Mouse (Mus musculus): ENCODE data around the gene Kcnj10. TPM values are rescaled to one million over a fixed set of nuclear protein-coding genes. Genes with fewer than 3 reads are reported as not detected.
A peak's percentile ranks its signal among the peaks of the same experiment; 100 is the strongest.

Gene Kcnj10
- polyA plus RNA-seq, 1 experiment from 2014 or later = 0.28 TPM

GRCm38 (mm10) chr1:172344820-172345219 lies 3.8 kb downstream of the Kcnj10 start:
- H3K27me3 ChIP-seq (replicated peaks; ENCODE audit: control insufficient read depth, insufficient read depth, low read length) = peaks cover 20% of the 10 kb centered on the region
- no peak overlapping the region for H3K4me2 ChIP-seq (ENCODE audit: low read depth, low read length)

GRCm38 (mm10) chr1:172346707-172347106 lies 5.7 kb downstream of the Kcnj10 start:
- no peak overlapping the region for H3K4me2 ChIP-seq (ENCODE audit: low read depth, low read length)
- 78% methylated on average over 10 of the region's 10 CpGs for WGBS
- H3K27ac ChIP-seq (replicated peaks; ENCODE audit: low read depth, low read length) = no peak overlapping the region
- H3K9me3 ChIP-seq (ENCODE audit: control insufficient read depth, low read length) = no peaks in the 10 kb centered on the region
- H3K36me3 ChIP-seq (ENCODE audit: control insufficient read depth, insufficient read depth, low read length) = no peaks in the 10 kb centered on the region
- no peak for ATAC-seq (ENCODE audit: low read depth)
- H3K4me1 ChIP-seq (ENCODE audit: control insufficient read depth, insufficient read depth, low read length) = peaks cover 3% of the 10 kb centered on the region; the same call in 1 of the 2 replicates
- H3K9ac ChIP-seq (ENCODE audit: low read depth, low read length) = no peak overlapping the region
- H3K4me3 ChIP-seq (ENCODE audit: low read depth, low read length) = no peak overlapping the region
- H3K27me3 ChIP-seq (replicated peaks; ENCODE audit: control insufficient read depth, insufficient read depth, low read length) = peaks cover 18% of the 10 kb centered on the region
- DNase-seq (ENCODE audit: low spot score) = no peak

More at GRCm38 (mm10) chr1:172344820-172345219, 3.8 kb downstream of the Kcnj10 start:
- no peak overlapping the region for H3K27ac ChIP-seq (replicated peaks; ENCODE audit: low read depth, low read length)
- DNase-seq (ENCODE audit: low spot score) = peak; percentile 45
- no peak overlapping the region for H3K4me3 ChIP-seq (ENCODE audit: low read depth, low read length)
- 76% methylated on average over 7 of the region's 7 CpGs for WGBS
- peaks cover 3% of the 10 kb centered on the region for H3K4me1 ChIP-seq (ENCODE audit: control insufficient read depth, insufficient read depth, low read length)
- no peak; the same call in 1 of the 2 replicates for ATAC-seq (ENCODE audit: low read depth)
- no peaks in the 10 kb centered on the region for H3K36me3 ChIP-seq (ENCODE audit: control insufficient read depth, insufficient read depth, low read length)
- no peak overlapping the region for H3K9ac ChIP-seq (ENCODE audit: low read depth, low read length)
- no peaks in the 10 kb centered on the region for H3K9me3 ChIP-seq (ENCODE audit: control insufficient read depth, low read length)

- Histone ChIP-seq H3K4me2 (ENCODE audit: low read depth, low read length) (no peak overlapping the region), H3K36me3 (ENCODE audit: control insufficient read depth, insufficient read depth, low read length) (no peaks in the 10 kb centered on the region), H3K4me1 (ENCODE audit: control insufficient read depth, insufficient read depth, low read length) (peaks cover 3% of the 10 kb centered on the region; the same call in 1 of the 2 replicates), H3K27ac (replicated peaks; ENCODE audit: low read depth, low read length) (no peak overlapping the region), H3K27me3 (replicated peaks; ENCODE audit: control insufficient read depth, insufficient read depth, low read length) (peaks cover 21% of the 10 kb centered on the region), H3K4me3 (ENCODE audit: low read depth, low read length) (no peak overlapping the region), H3K9me3 (ENCODE audit: control insufficient read depth, low read length) (no peaks in the 10 kb centered on the region), H3K9ac (ENCODE audit: low read depth, low read length) (no peak overlapping the region)
- ATAC-seq (ENCODE audit: low read depth) = no peak
- DNase-seq (ENCODE audit: low spot score) = no peak
- 86% methylated on average over 12 of the region's 12 CpGs for WGBS
Measured at GRCm38 (mm10) chr1:172347382-172347781, 6.4 kb downstream of the Kcnj10 start.

GRCm38 (mm10) chr1:172349504-172349903 lies 8.5 kb downstream of the Kcnj10 start:
- 47% methylated on average over 5 of the region's 5 CpGs for WGBS
- H3K36me3 ChIP-seq (ENCODE audit: control insufficient read depth, insufficient read depth, low read length) = no peaks in the 10 kb centered on the region
- H3K4me1 ChIP-seq (ENCODE audit: control insufficient read depth, insufficient read depth, low read length) = peaks cover 3% of the 10 kb centered on the region; the same call in 1 of the 2 replicates
- H3K9ac ChIP-seq (ENCODE audit: low read depth, low read length) = no peak overlapping the region
- no peaks in the 10 kb centered on the region for H3K9me3 ChIP-seq (ENCODE audit: control insufficient read depth, low read length)
- DNase-seq (ENCODE audit: low spot score) = no peak
- no peak overlapping the region for H3K27ac ChIP-seq (replicated peaks; ENCODE audit: low read depth, low read length)
- H3K27me3 ChIP-seq (replicated peaks; ENCODE audit: control insufficient read depth, insufficient read depth, low read length) = peaks cover 21% of the 10 kb centered on the region
- H3K4me3 ChIP-seq (ENCODE audit: low read depth, low read length) = no peak overlapping the region
- ATAC-seq (ENCODE audit: low read depth) = no peak
- no peak overlapping the region for H3K4me2 ChIP-seq (ENCODE audit: low read depth, low read length)

- Histone ChIP-seq H3K27ac (replicated peaks; ENCODE audit: low read depth, low read length) (no peak overlapping the region), H3K27me3 (replicated peaks; ENCODE audit: control insufficient read depth, insufficient read depth, low read length) (peaks cover 21% of the 10 kb centered on the region), H3K4me3 (ENCODE audit: low read depth, low read length) (no peak overlapping the region), H3K4me1 (ENCODE audit: control insufficient read depth, insufficient read depth, low read length) (peaks cover 3% of the 10 kb centered on the region; the same call in 1 of the 2 replicates), H3K36me3 (ENCODE audit: control insufficient read depth, insufficient read depth, low read length) (no peaks in the 10 kb centered on the region), H3K4me2 (ENCODE audit: low read depth, low read length) (no peak overlapping the region), H3K9me3 (ENCODE audit: control insufficient read depth, low read length) (no peaks in the 10 kb centered on the region), H3K9ac (ENCODE audit: low read depth, low read length) (no peak overlapping the region)
- ATAC-seq (ENCODE audit: low read depth) = peak; percentile 91
- WGBS = 11% methylated on average over 17 of the region's 19 CpGs
- peak; percentile 60 for DNase-seq (ENCODE audit: low spot score)
Measured at GRCm38 (mm10) chr1:172349916-172350812, 9.2 kb downstream of the Kcnj10 start.

GRCm38 (mm10) chr1:172352001-172352400 lies 11.0 kb downstream of the Kcnj10 start:
- Histone ChIP-seq H3K27ac (replicated peaks; ENCODE audit: low read depth, low read length) (no peak overlapping the region), H3K27me3 (replicated peaks; ENCODE audit: control insufficient read depth, insufficient read depth, low read length) (peaks cover 21% of the 10 kb centered on the region), H3K4me3 (ENCODE audit: low read depth, low read length) (no peak overlapping the region), H3K4me1 (ENCODE audit: control insufficient read depth, insufficient read depth, low read length) (peaks cover 3% of the 10 kb centered on the region; the same call in 1 of the 2 replicates), H3K9ac (ENCODE audit: low read depth, low read length) (no peak overlapping the region), H3K9me3 (ENCODE audit: control insufficient read depth, low read length) (no peaks in the 10 kb centered on the region), H3K36me3 (ENCODE audit: control insufficient read depth, insufficient read depth, low read length) (no peaks in the 10 kb centered on the region), H3K4me2 (ENCODE audit: low read depth, low read length) (no peak overlapping the region)
- 65% methylated on average over 6 of the region's 6 CpGs for WGBS
- ATAC-seq (ENCODE audit: low read depth) (no peak), DNase-seq (ENCODE audit: low spot score) (no peak)

GRCm38 (mm10) chr1:172352453-172352852 lies 11.4 kb downstream of the Kcnj10 start:
- H3K27ac ChIP-seq (replicated peaks; ENCODE audit: low read depth, low read length) = no peak overlapping the region
- H3K36me3 ChIP-seq (ENCODE audit: control insufficient read depth, insufficient read depth, low read length) = no peaks in the 10 kb centered on the region
- no peak overlapping the region for H3K9ac ChIP-seq (ENCODE audit: low read depth, low read length)
- ATAC-seq (ENCODE audit: low read depth) (no peak), DNase-seq (ENCODE audit: low spot score) (no peak)
- H3K4me1 ChIP-seq (ENCODE audit: control insufficient read depth, insufficient read depth, low read length) = peaks cover 3% of the 10 kb centered on the region; the same call in 1 of the 2 replicates
- WGBS = 83% methylated on average over 3 of the region's 3 CpGs
- H3K27me3 ChIP-seq (replicated peaks; ENCODE audit: control insufficient read depth, insufficient read depth, low read length) = peaks cover 21% of the 10 kb centered on the region
- no peak overlapping the region for H3K4me2 ChIP-seq (ENCODE audit: low read depth, low read length)
- no peak overlapping the region for H3K4me3 ChIP-seq (ENCODE audit: low read depth, low read length)
- no peaks in the 10 kb centered on the region for H3K9me3 ChIP-seq (ENCODE audit: control insufficient read depth, low read length)

- WGBS = 15% methylated on average over 3 of the region's 3 CpGs
- no peaks in the 10 kb centered on the region for H3K36me3 ChIP-seq (ENCODE audit: control insufficient read depth, insufficient read depth, low read length)
- no peak overlapping the region for H3K27ac ChIP-seq (replicated peaks; ENCODE audit: low read depth, low read length)
- H3K9ac ChIP-seq (ENCODE audit: low read depth, low read length) = no peak overlapping the region
- H3K27me3 ChIP-seq (replicated peaks; ENCODE audit: control insufficient read depth, insufficient read depth, low read length) = peaks cover 16% of the 10 kb centered on the region
- ATAC-seq (ENCODE audit: low read depth) (no peak), DNase-seq (ENCODE audit: low spot score) (peak; percentile 29)
- no peak overlapping the region for H3K4me2 ChIP-seq (ENCODE audit: low read depth, low read length)
- H3K4me1 ChIP-seq (ENCODE audit: control insufficient read depth, insufficient read depth, low read length) = no peaks in the 10 kb centered on the region
- H3K4me3 ChIP-seq (ENCODE audit: low read depth, low read length) = no peak overlapping the region
- no peaks in the 10 kb centered on the region for H3K9me3 ChIP-seq (ENCODE audit: control insufficient read depth, low read length)
Measured at GRCm38 (mm10) chr1:172355336-172355735, 14.3 kb downstream of the Kcnj10 start.

All from embryonic facial prominence, embryonic 14.5 days (tissue).